Mouse (Mus musculus) left cerebral cortex, adult 18-20 months (tissue): Measurements from ENCODE around the gene Rars. TPM values are rescaled to one million over a fixed set of nuclear protein-coding genes. Genes with fewer than 3 reads are reported as not detected.

Experiments used
- DNase-seq, 2 experiments: peaks; one replicate each; pipeline ENCODE4 v3.0.0; 2021 to 2022; ENCODE audit warnings: low spot score in 2 of 2, mixed read lengths in 1 of 2
- microRNA-seq, 2 experiments: library from miRNA; unstranded; fragments of <30 nt; microRNA quantifications; one replicate each; pipeline ENCODE4 v1.2.0; 2021
- total RNA-seq, 2 experiments: library from RNA; stranded (reverse); gene quantifications; 2 replicates each; pipeline ENCODE4 v1.2.3; 2021

Rars gene
- total RNA-seq, 2 experiments from 2014 or later, result 44.5 to 49.0 TPM

- no peak for DNase-seq
Measured at GRCm38 (mm10) chr11:35770741-35771504, 63.4 kb downstream of the Rars start.

GRCm38 (mm10) chr11:35769746-35770437 lies 64.4 kb downstream of the Rars start:
- peak in 1 of 2 experiments; percentile 47 for DNase-seq

GRCm38 (mm10) chr11:35769188-35769745 lies 65.0 kb downstream of the Rars start, which contains the start of gene Pank3:
Gene Pank3 (plus strand): TSS chr11:35769484.
- DNase-seq, result peak; percentile 96 to 98

- no peak for DNase-seq
Measured at GRCm38 (mm10) chr11:35766845-35767244, 67.5 kb downstream of the Rars start.

- no peak for DNase-seq
Measured at GRCm38 (mm10) chr11:35760627-35761003, 73.7 kb downstream of the Rars start.

GRCm38 (mm10) chr11:35760001-35760626 lies 74.2 kb downstream of the Rars start:
- no peak for DNase-seq

Small RNA genes lying within 50 kb of the gene (microRNA-seq; reads per million reads assigned to microRNA genes)
- 0.75 to 5.5 reads per million in 2 experiments for gene Mir103-1

Other genes starting within 250 kb of the Rars start
- 10 to 100 TPM; 35.7 to 35.8 TPM for gene Pank3, start 65.0 kb downstream of the Rars start, total RNA-seq
- 10 to 100 TPM; 39.0 to 41.7 TPM for gene Fbll1, start 35.6 kb downstream of the Rars start, total RNA-seq
- 100 to 1,000 TPM; 118 to 119 TPM for gene Wwc1, start 146.0 kb upstream of the Rars start, total RNA-seq